Mouse (Mus musculus): ENCODE measurements at regions not wholly inside any gene's neighbourhood (a gene's known extent, or its start where the extent isn't known, plus 50 kb on each side); places are given as distances from the start of the nearest gene placed in this dataset.

DNA sequence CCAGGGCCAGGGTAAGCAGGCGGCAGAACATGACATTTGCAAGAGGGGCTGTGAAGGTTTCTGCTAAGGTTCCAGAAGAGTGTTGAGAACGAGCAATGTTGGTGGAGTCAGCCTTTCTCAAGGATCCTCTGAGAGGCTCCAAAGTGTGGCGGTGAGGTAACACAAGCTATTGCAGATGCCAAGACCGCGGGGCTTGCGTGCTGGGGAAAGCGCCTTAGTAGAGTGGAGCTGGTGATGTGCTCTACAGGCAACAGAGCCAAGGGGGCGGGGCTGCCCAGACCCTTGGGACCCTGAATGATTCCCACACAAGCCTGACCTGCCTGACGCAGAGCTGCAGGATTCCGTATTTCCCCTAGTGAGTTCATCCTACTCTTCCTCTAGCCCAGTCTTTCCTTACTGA is 66.3 kb downstream of the Snrpe start:
- TF ChIP-seq CTCF (IDR thresholded peaks at IDR 0.05; ENCODE audit: insufficient read depth, low read depth, low read length) (no peak), POLR2A (IDR thresholded peaks at IDR 0.05; ENCODE audit: insufficient read depth, low read depth, low read length) (no peak)

Data from olfactory bulb, adult 2 months (tissue).